Mouse (Mus musculus) CH12.LX (cell line): ENCODE measurements around the gene Stab1. TPM values are rescaled to one million over a fixed set of nuclear protein-coding genes. Genes with fewer than 3 reads are reported as not detected.

ENCODE experiments used
- DNase-seq: peaks from one replicate; pipeline ENCODE4 v3.0.0-alpha.2; 2013; ENCODE audit errors: extremely low read depth
- H3K27ac ChIP-seq: 2 replicates; pipeline ENCODE4 v1.5.1; 2012; ENCODE audit warnings: low read depth, mild to moderate bottlenecking, control low read depth, moderate library complexity; ENCODE audit not compliant: insufficient read depth
- H3K27me3 ChIP-seq: replicated peaks from 2 replicates; pipeline ENCODE3; 2012; ENCODE audit warnings: inconsistent platforms
- H3K36me3 ChIP-seq, 2 experiments: replicated peaks in 1 of 2; 2 replicates each; pipeline versions ENCODE3 to v1.6.1; 2012; ENCODE audit warnings: inconsistent platforms in 1 of 2, low read length in 1 of 2, mild to moderate bottlenecking in 1 of 2, mixed read lengths in 1 of 2, moderate library complexity in 1 of 2; ENCODE audit not compliant: control insufficient read depth in 1 of 2, insufficient read depth in 1 of 2
- H3K4me1 ChIP-seq, 2 experiments: 2 replicates each; pipeline ENCODE4 v1.6.1; 2012; ENCODE audit warnings: inconsistent platforms in 1 of 2, moderate library complexity in 1 of 2; ENCODE audit not compliant: insufficient read depth in 2 of 2, control insufficient read depth in 1 of 2
- H3K4me2 ChIP-seq: 2 replicates; pipeline ENCODE4 v1.6.1; 2012; ENCODE audit warnings: low read depth, mild to moderate bottlenecking, control low read depth; ENCODE audit not compliant: poor library complexity, insufficient read depth, severe bottlenecking
- H3K4me3 ChIP-seq, 3 experiments: fragments of 150-350 bp in 1 of 3; sonication (generic) in 1 of 3; replicated peaks in 1 of 3; 2 replicates each; pipeline versions ENCODE3 to v1.5.1; 2011 to 2012; ENCODE audit warnings: low read depth in 2 of 3, low read length in 2 of 3, mild to moderate bottlenecking in 2 of 3, moderate library complexity in 2 of 3, control low read depth in 1 of 3, improper control_type of control experiment in 1 of 3, inconsistent platforms in 1 of 3, mixed read lengths in 1 of 3; ENCODE audit not compliant: poor library complexity in 1 of 3
- H3K79me2 ChIP-seq: replicated peaks from 2 replicates; pipeline ENCODE4 v1.6.1; 2012; ENCODE audit warnings: mild to moderate bottlenecking, moderate library complexity; ENCODE audit not compliant: control insufficient read depth, poor library complexity, insufficient read depth, severe bottlenecking; ENCODE audit errors: extremely low read depth
- H3K9ac ChIP-seq: 2 replicates; pipeline ENCODE4 v1.6.1; 2012; ENCODE audit warnings: low read depth, mild to moderate bottlenecking, control low read depth, moderate library complexity; ENCODE audit not compliant: insufficient read depth
- H3K9me3 ChIP-seq: replicated peaks from 2 replicates; pipeline ENCODE3; 2012; ENCODE audit warnings: low read length, inconsistent platforms, mixed read lengths
- CHD2 ChIP-seq: IDR thresholded peaks from 2 replicates; pipeline ENCODE4 v1.6.1; 2011; ENCODE audit warnings: low read length, improper control_type of control experiment
- E2F4 ChIP-seq: IDR thresholded peaks from 2 replicates; pipeline ENCODE4 v1.6.1; 2011; ENCODE audit warnings: low read depth, low read length, improper control_type of control experiment; ENCODE audit not compliant: insufficient replicate concordance
- ELF1 ChIP-seq: IDR thresholded peaks from 2 replicates; pipeline ENCODE4 v1.6.1; 2014; ENCODE audit warnings: low read depth, mild to moderate bottlenecking, inconsistent platforms, low read length, improper control_type of control experiment
- HCFC1 ChIP-seq: IDR thresholded peaks from 2 replicates; pipeline ENCODE4 v1.6.1; 2012; ENCODE audit warnings: low read depth, mild to moderate bottlenecking, inconsistent platforms, low read length, improper control_type of control experiment
- IRF4 ChIP-seq: IDR thresholded peaks from 2 replicates; pipeline ENCODE4 v1.6.1; 2014; ENCODE audit warnings: low read depth, mild to moderate bottlenecking, inconsistent platforms, low read length, improper control_type of control experiment
- JUN ChIP-seq: IDR thresholded peaks from 2 replicates; pipeline ENCODE4 v1.6.1; 2011; ENCODE audit warnings: low read depth, mild to moderate bottlenecking, low read length, improper control_type of control experiment, moderate library complexity; ENCODE audit not compliant: insufficient read depth
- MAZ ChIP-seq: IDR thresholded peaks from 2 replicates; pipeline ENCODE4 v1.6.1; 2012; ENCODE audit warnings: low read depth, mild to moderate bottlenecking, inconsistent platforms, low read length, improper control_type of control experiment, moderate library complexity
- NRF1 ChIP-seq: IDR thresholded peaks from 2 replicates; pipeline ENCODE4 v1.6.1; 2014; ENCODE audit warnings: low read depth, mild to moderate bottlenecking, inconsistent platforms, low read length, improper control_type of control experiment, moderate library complexity
- PAX5 ChIP-seq: IDR thresholded peaks from 2 replicates; pipeline ENCODE4 v1.6.1; 2012; ENCODE audit warnings: low read length, inconsistent platforms, mixed read lengths
- RAD21 ChIP-seq: IDR thresholded peaks from 2 replicates; pipeline ENCODE4 v1.6.1; 2011; ENCODE audit warnings: low read depth, mild to moderate bottlenecking, low read length, improper control_type of control experiment, moderate library complexity
- RCOR1 ChIP-seq: conservative IDR thresholded peaks from 2 replicates; pipeline ENCODE4 v1.6.1; 2012; ENCODE audit warnings: low read depth, mild to moderate bottlenecking, inconsistent platforms, low read length, improper control_type of control experiment
- TCF12 ChIP-seq: IDR thresholded peaks from 2 replicates; pipeline ENCODE4 v1.6.1; 2014; ENCODE audit warnings: low read depth, mild to moderate bottlenecking, inconsistent platforms, low read length, improper control_type of control experiment
- USF2 ChIP-seq: conservative IDR thresholded peaks from 2 replicates; pipeline ENCODE4 v1.6.1; 2011; ENCODE audit warnings: low read depth, low read length, improper control_type of control experiment
- ZMIZ1 ChIP-seq: IDR thresholded peaks from 2 replicates; pipeline ENCODE4 v1.6.1; 2012; ENCODE audit warnings: low read depth, mild to moderate bottlenecking, inconsistent platforms, low read length, improper control_type of control experiment
- dilution Hi-C: fragments of 300-500 bp; cut with MboI; formaldehyde crosslinking; loops from 2 replicates; pipeline ENCODE4 v1.14.3; 2020; ENCODE audit warnings: low sequenced_read_pairs; ENCODE audit not compliant: extremely low pct_unique_long_range_greater_than_20kb, extremely low pct_ligation_motif_present
- in situ Hi-C: fragments of 300-500 bp; cut with MboI; formaldehyde crosslinking; loops from 3 replicates; pipeline ENCODE4 v1.14.3; 2019; ENCODE audit warnings: low sequenced_read_pairs, low pct_ligation_motif_present, low pct_unique_long_range_greater_than_20kb, mixed read lengths
- polyA plus RNA-seq: library from polyadenylated mRNA; unstranded; fragments of >175 nt; gene quantifications from 2 replicates; pipeline ENCODE4 v1.2.1, GENCODE M21; 2012; ENCODE audit warnings: low read depth; ENCODE audit not compliant: insufficient read length
- total RNA-seq, 2 experiments: library from RNA; depleted of rRNA; stranded (reverse); fragments of 300-350 nt in 1 of 2; fragments of >200 nt in 1 of 2; gene quantifications; 2 replicates each; pipeline ENCODE4 v1.2.3; 2012 to 2014

The Stab1 gene
- total and polyA plus RNA-seq, 3 experiments, result 3.9 to 11.2 (median 5.8) TPM

DNA sequence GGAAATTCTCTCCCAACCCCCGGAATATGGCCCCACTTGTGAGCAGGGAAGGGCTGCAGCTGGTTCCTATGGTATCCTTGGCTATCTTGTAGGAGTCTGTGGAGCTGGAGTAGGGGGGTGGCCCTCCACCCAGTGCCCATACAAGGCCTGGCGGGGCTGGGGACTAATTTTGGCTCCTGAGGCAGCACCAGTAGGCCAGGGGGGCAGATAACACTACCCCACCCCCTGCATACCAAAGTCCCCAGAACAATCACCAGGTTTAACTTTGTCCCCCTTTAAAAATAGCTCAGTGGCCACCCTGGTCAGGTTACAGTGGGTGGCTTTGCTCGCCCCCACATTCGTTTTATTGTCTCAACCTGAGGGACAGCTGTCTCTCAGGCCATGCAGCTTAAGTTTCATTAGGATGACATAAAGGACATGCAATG, 40.7 kb upstream of the Stab1 start:
- Histone ChIP-seq H3K4me1 (peaks cover 5 to 20% of the 10 kb centered on the region in 2 experiments; a peak in 3 of 4 replicates), H3K79me2 (peaks cover 23% of the 10 kb centered on the region), H3K27ac (no peak overlapping the region), H3K36me3 (peaks cover 2 to 8% of the 10 kb centered on the region in 2 experiments), H3K4me3 (no peak overlapping the region), H3K9ac (no peak overlapping the region), H3K27me3 (peaks cover 12% of the 10 kb centered on the region), H3K9me3 (no peaks in the 10 kb centered on the region), H3K4me2 (no peak overlapping the region)
- in situ Hi-C loops, result no loop called here
- no peak for DNase-seq
- dilution Hi-C loops, result no loop called here
- no peak for TF ChIP-seq CHD2
- no peak for TF ChIP-seq TCF12

GRCm38 (mm10) chr14:31208084-31208483, 39.6 kb upstream of the Stab1 start, which contains the start of gene Tnnc1:
TSS of gene Tnnc1 (plus strand) at chr14:31208312.
- DNase-seq, result no peak
- TF ChIP-seq HCFC1 (no peak), ELF1 (no peak), ZMIZ1 (no peak), NRF1 (no peak), PAX5 (no peak), RAD21 (no peak), JUN (no peak), E2F4 (no peak), MAZ (no peak), IRF4 (no peak), USF2 (no peak), RCOR1 (no peak)
- Histone ChIP-seq H3K9me3 (no peaks in the 10 kb centered on the region), H3K4me2 (peak within 1 kb of the TSS; percentile 57; the same call in 1 of the 2 replicates), H3K36me3 (peaks cover 10 to 18% of the 10 kb centered on the region in 2 experiments), H3K79me2 (peaks cover 26% of the 10 kb centered on the region), H3K4me1 (peaks cover 5 to 24% of the 10 kb centered on the region in 2 experiments; a peak in 3 of 4 replicates), H3K4me3 (peak within 1 kb of the TSS; percentile 61 to 79 (median 63)), H3K27ac (no peak within 1 kb of the TSS), H3K27me3 (peaks cover 12% of the 10 kb centered on the region), H3K9ac (peak within 1 kb of the TSS; percentile 29; the same call in 1 of the 2 replicates)
- dilution Hi-C loops, result no loop called here
- in situ Hi-C loops, result no loop called here
